Mouse (Mus musculus) hindbrain, embryonic 12.5 days (tissue): ENCODE measurements at regions not wholly inside any gene's neighbourhood (a gene's known extent, or its start where the extent isn't known, plus 50 kb on each side); places are given as distances from the start of the nearest gene placed in this dataset.
A peak's percentile ranks its signal among the peaks of the same experiment; 100 is the strongest.

Experiments
- ATAC-seq: fragments of 200-750 bp; cut with Nextera tagmentation; 2 replicates; pipeline ENCODE4 v1.8.0; 2017; ENCODE audit warnings: moderate TSS enrichment; ENCODE audit not compliant: low FRiP score
- H3K27ac ChIP-seq: fragments of 300-500 bp; sonication (generic); 2 replicates; pipeline ENCODE4 v1.5.1; 2016; ENCODE audit warnings: mild to moderate bottlenecking
- H3K27me3 ChIP-seq: fragments of 300-500 bp; sonication (generic); 2 replicates; pipeline ENCODE4 v1.6.1; 2016; ENCODE audit warnings: mild to moderate bottlenecking
- H3K36me3 ChIP-seq: fragments of 300-500 bp; sonication (generic); 2 replicates; pipeline ENCODE4 v1.6.1; 2016; ENCODE audit warnings: mild to moderate bottlenecking
- H3K4me1 ChIP-seq: fragments of 300-500 bp; sonication (generic); 2 replicates; pipeline ENCODE4 v1.6.1; 2016
- H3K4me2 ChIP-seq: fragments of 300-500 bp; sonication (generic); replicated peaks from 2 replicates; pipeline ENCODE4 v1.6.1; 2016; ENCODE audit warnings: mild to moderate bottlenecking
- H3K4me3 ChIP-seq: fragments of 300-500 bp; sonication (generic); 2 replicates; pipeline ENCODE4 v1.5.1; 2016; ENCODE audit warnings: mild to moderate bottlenecking
- H3K9ac ChIP-seq: fragments of 300-500 bp; sonication (generic); 2 replicates; pipeline ENCODE4 v1.6.1; 2016; ENCODE audit warnings: mild to moderate bottlenecking, moderate library complexity
- H3K9me3 ChIP-seq: fragments of 300-500 bp; sonication (generic); replicated peaks from 2 replicates; pipeline ENCODE4 v1.6.1; 2016; ENCODE audit warnings: mild to moderate bottlenecking
- WGBS: fragments of 180-500 bp; shearing (Covaris S2); methylation state at CpG from one replicate; pipeline ENCODE4 v1.1.7; 2016; 5-methylcytosine and 5-hydroxymethylcytosine counted together

- no peak overlapping the region for H3K4me2 ChIP-seq
Observed at GRCm38 (mm10) chr11:31771491-31772439, 100.1 kb upstream of the Bod1 start.

GRCm38 (mm10) chr11:31777531-31777930, 94.5 kb upstream of the Cpeb4 start:
- H3K27ac ChIP-seq: no peak overlapping the region
- H3K4me3 ChIP-seq: no peak overlapping the region
- H3K4me1 ChIP-seq: 0 out of 2 replicates have a peak, but pooled peaks cover 2% of the 10 kb centered on the region
- no peaks in the 10 kb centered on the region for H3K9me3 ChIP-seq
- ATAC-seq: no peak
- H3K36me3 ChIP-seq: no peaks in the 10 kb centered on the region
- H3K9ac ChIP-seq: no peak overlapping the region
- 83% methylated on average over 8 of the region's 8 CpGs for WGBS
- H3K4me2 ChIP-seq: no peak overlapping the region
- H3K27me3 ChIP-seq: no peaks in the 10 kb centered on the region

More at GRCm38 (mm10) chr11:31771491-31772439, 100.1 kb upstream of the Bod1 start:
- no peaks in the 10 kb centered on the region for H3K9me3 ChIP-seq
- H3K9ac ChIP-seq: no peak overlapping the region
- ATAC-seq: no peak
- no peak overlapping the region for H3K4me3 ChIP-seq
- H3K4me1 ChIP-seq: peaks cover 23% of the 10 kb centered on the region
- WGBS: 81% methylated on average over 6 of the region's 6 CpGs
- no peaks in the 10 kb centered on the region for H3K36me3 ChIP-seq
- H3K27ac ChIP-seq: 0 out of 2 replicates have a peak overlapping the region, but pooled peaks have one; percentile 23
- no peaks in the 10 kb centered on the region for H3K27me3 ChIP-seq

GRCm38 (mm10) chr11:31778766-31779165, 93.2 kb upstream of the Cpeb4 start:
- Histone ChIP-seq H3K27me3 (no peaks in the 10 kb centered on the region), H3K4me2 (no peak overlapping the region), H3K27ac (no peak overlapping the region), H3K9me3 (peaks cover 6% of the 10 kb centered on the region; the same call in 1 of the 2 replicates), H3K4me1 (0 out of 2 replicates have a peak, but pooled peaks cover 2% of the 10 kb centered on the region), H3K4me3 (no peak overlapping the region), H3K9ac (no peak overlapping the region), H3K36me3 (no peaks in the 10 kb centered on the region)
- ATAC-seq: no peak
- 61% methylated on average over 4 of the region's 4 CpGs for WGBS

- no peak for ATAC-seq
- WGBS: 84% methylated on average over 2 of the region's 2 CpGs
Observed at GRCm38 (mm10) chr11:31779267-31779666, 92.7 kb upstream of the Cpeb4 start.

GRCm38 (mm10) chr11:31780969-31781368, 91.0 kb upstream of the Cpeb4 start:
- 0 out of 2 replicates have a peak, but pooled peaks cover 2% of the 10 kb centered on the region for H3K4me1 ChIP-seq
- H3K4me3 ChIP-seq: no peak overlapping the region
- H3K4me2 ChIP-seq: no peak overlapping the region
- H3K9ac ChIP-seq: no peak overlapping the region
- no peaks in the 10 kb centered on the region for H3K27me3 ChIP-seq
- no peak for ATAC-seq
- no peak overlapping the region for H3K27ac ChIP-seq
- no peaks in the 10 kb centered on the region for H3K36me3 ChIP-seq
- H3K9me3 ChIP-seq: peaks cover 6% of the 10 kb centered on the region; the same call in 1 of the 2 replicates
- 89% methylated on average over 6 of the region's 6 CpGs for WGBS

More at GRCm38 (mm10) chr11:31779267-31779666, 92.7 kb upstream of the Cpeb4 start:
- H3K4me1 ChIP-seq: 0 out of 2 replicates have a peak, but pooled peaks cover 2% of the 10 kb centered on the region
- no peak overlapping the region for H3K9ac ChIP-seq
- peaks cover 6% of the 10 kb centered on the region; the same call in 1 of the 2 replicates for H3K9me3 ChIP-seq
- H3K36me3 ChIP-seq: no peaks in the 10 kb centered on the region
- no peaks in the 10 kb centered on the region for H3K27me3 ChIP-seq
- no peak overlapping the region for H3K4me2 ChIP-seq
- no peak overlapping the region for H3K4me3 ChIP-seq
- no peak overlapping the region for H3K27ac ChIP-seq

GRCm38 (mm10) chr11:31781605-31782004, 90.4 kb upstream of the Cpeb4 start:
- no peak overlapping the region for H3K9ac ChIP-seq
- peaks cover 6% of the 10 kb centered on the region; the same call in 1 of the 2 replicates for H3K9me3 ChIP-seq
- no peak overlapping the region for H3K4me2 ChIP-seq
- H3K27me3 ChIP-seq: no peaks in the 10 kb centered on the region
- 92% methylated on average over 6 of the region's 6 CpGs for WGBS
- no peak for ATAC-seq
- no peak overlapping the region for H3K27ac ChIP-seq
- 0 out of 2 replicates have a peak, but pooled peaks cover 2% of the 10 kb centered on the region for H3K4me1 ChIP-seq
- H3K4me3 ChIP-seq: no peak overlapping the region
- H3K36me3 ChIP-seq: no peaks in the 10 kb centered on the region

- no peak for ATAC-seq
- Histone ChIP-seq H3K27me3 (no peaks in the 10 kb centered on the region), H3K4me2 (no peak overlapping the region), H3K9me3 (peaks cover 6% of the 10 kb centered on the region; the same call in 1 of the 2 replicates), H3K36me3 (no peaks in the 10 kb centered on the region), H3K4me3 (no peak overlapping the region), H3K27ac (no peak overlapping the region), H3K9ac (no peak overlapping the region), H3K4me1 (0 out of 2 replicates have a peak, but pooled peaks cover 2% of the 10 kb centered on the region)
- WGBS: 84% methylated on average over 4 of the region's 4 CpGs
Observed at GRCm38 (mm10) chr11:31783506-31784063, 88.4 kb upstream of the Cpeb4 start.

GRCm38 (mm10) chr11:31784332-31784901, 87.6 kb upstream of the Cpeb4 start:
- no peak for ATAC-seq
- 95% methylated on average over 6 of the region's 6 CpGs for WGBS
- Histone ChIP-seq H3K36me3 (no peaks in the 10 kb centered on the region), H3K4me1 (no peaks in the 10 kb centered on the region), H3K4me2 (no peak overlapping the region), H3K27me3 (no peaks in the 10 kb centered on the region), H3K9ac (no peak overlapping the region), H3K27ac (no peak overlapping the region), H3K4me3 (no peak overlapping the region), H3K9me3 (peaks cover 6% of the 10 kb centered on the region; the same call in 1 of the 2 replicates)

GRCm38 (mm10) chr11:31785160-31785559, 86.9 kb upstream of the Cpeb4 start:
- H3K27ac ChIP-seq: no peak overlapping the region
- WGBS: 77% methylated on average over 7 of the region's 7 CpGs
- H3K36me3 ChIP-seq: no peaks in the 10 kb centered on the region
- H3K4me2 ChIP-seq: no peak overlapping the region
- H3K4me3 ChIP-seq: no peak overlapping the region
- no peak overlapping the region for H3K9ac ChIP-seq
- peaks cover 6% of the 10 kb centered on the region; the same call in 1 of the 2 replicates for H3K9me3 ChIP-seq
- no peaks in the 10 kb centered on the region for H3K27me3 ChIP-seq
- H3K4me1 ChIP-seq: no peaks in the 10 kb centered on the region
- no peak for ATAC-seq

- Histone ChIP-seq H3K36me3 (no peaks in the 10 kb centered on the region), H3K27ac (no peak overlapping the region), H3K9ac (no peak overlapping the region), H3K27me3 (no peaks in the 10 kb centered on the region), H3K4me2 (no peak overlapping the region), H3K9me3 (peaks cover 6% of the 10 kb centered on the region; the same call in 1 of the 2 replicates), H3K4me1 (no peaks in the 10 kb centered on the region), H3K4me3 (no peak overlapping the region)
- ATAC-seq: no peak
- WGBS: 63% methylated on average over 2 of the region's 2 CpGs
Observed at GRCm38 (mm10) chr11:31787376-31787775, 84.6 kb upstream of the Cpeb4 start.

- H3K9me3 ChIP-seq: peaks cover 6% of the 10 kb centered on the region; the same call in 1 of the 2 replicates
- 59% methylated on average over 2 of the region's 2 CpGs for WGBS
- no peak for ATAC-seq
Observed at GRCm38 (mm10) chr11:31787917-31788703, 83.9 kb upstream of the Cpeb4 start.

More at GRCm38 (mm10) chr11:31787917-31788703, 83.9 kb upstream of the Cpeb4 start:
- no peak overlapping the region for H3K27ac ChIP-seq
- no peak overlapping the region for H3K4me3 ChIP-seq
- no peaks in the 10 kb centered on the region for H3K27me3 ChIP-seq
- H3K9ac ChIP-seq: no peak overlapping the region
- no peak overlapping the region for H3K4me2 ChIP-seq
- no peaks in the 10 kb centered on the region for H3K4me1 ChIP-seq
- no peaks in the 10 kb centered on the region for H3K36me3 ChIP-seq
